8 mouse cellular contexts compared by ENCODE assay signal in the genomic region with DNA sequence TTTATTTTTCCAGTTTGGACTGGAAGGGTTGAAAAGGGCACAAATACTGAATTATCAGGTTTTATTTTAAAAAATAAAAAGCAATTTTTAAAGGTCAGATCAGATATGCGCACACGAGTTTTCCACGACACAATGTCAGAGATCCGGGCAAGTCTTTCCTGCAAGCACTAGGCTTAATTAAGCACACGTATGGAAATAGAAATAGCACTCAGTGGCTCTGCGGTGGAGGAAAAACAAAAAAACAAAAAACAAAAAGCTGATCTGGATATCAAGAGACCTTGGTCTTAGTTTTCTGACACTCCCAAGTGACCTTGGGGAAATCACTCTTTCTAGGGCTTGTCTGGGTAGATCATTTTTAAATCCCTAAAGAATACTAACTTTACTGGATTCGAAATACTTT. TPM values are rescaled to one million over a fixed set of nuclear protein-coding genes. Genes with fewer than 3 reads are reported as not detected.
DNase-seq lines count a peak whose midpoint lies in the region; ATAC-seq lines count a peak whose summit lies in the region.

No protein-coding gene starts in this region.

- H3K27me3 ChIP-seq in erythroblast, embryonic 14.5 days (ENCODE audit: control insufficient read depth) = no peaks in the 10 kb centered on the region
- H3K27me3 ChIP-seq in forebrain, embryonic 11.5 days (ENCODE audit: control insufficient read depth, insufficient read depth, low read length) = no peaks in the 10 kb centered on the region
- H3K27me3 ChIP-seq in liver, embryonic 12.5 days (replicated peaks) = no peaks in the 10 kb centered on the region

- H3K4me2 ChIP-seq in forebrain, embryonic 11.5 days (ENCODE audit: low read depth, low read length, severe bottlenecking) = peak overlapping the region; percentile 78
- peak overlapping the region; percentile 92 for H3K4me2 ChIP-seq in liver, embryonic 12.5 days

- H3K27ac ChIP-seq in forebrain, embryonic 11.5 days (ENCODE audit: low read depth, low read length) = peak overlapping the region; percentile 95; the same call in 1 of the 2 replicates
- peak overlapping the region; percentile 99 for H3K27ac ChIP-seq in liver, embryonic 12.5 days

- H3K9me3 ChIP-seq in erythroblast, embryonic 14.5 days (ENCODE audit: control insufficient read depth, low read length) = no peaks in the 10 kb centered on the region
- H3K9me3 ChIP-seq in forebrain, embryonic 11.5 days (ENCODE audit: control insufficient read depth, low read length) = no peaks in the 10 kb centered on the region
- no peaks in the 10 kb centered on the region for H3K9me3 ChIP-seq in liver, embryonic 12.5 days (replicated peaks)

- peaks cover 33% of the 10 kb centered on the region for H3K36me3 ChIP-seq in erythroblast, embryonic 14.5 days (ENCODE audit: control insufficient read depth)
- H3K36me3 ChIP-seq in forebrain, embryonic 11.5 days (ENCODE audit: control insufficient read depth, insufficient read depth, low read length) = no peaks in the 10 kb centered on the region
- peaks cover 15% of the 10 kb centered on the region for H3K36me3 ChIP-seq in liver, embryonic 12.5 days

- under 1% methylated on average over 7 of the region's 7 CpGs for WGBS in forebrain, embryonic 11.5 days
- 1% methylated on average over 7 of the region's 7 CpGs for WGBS in liver, embryonic 12.5 days (ENCODE audit: insufficient replicate concordance)

- ATAC-seq in erythroblast, adult 5-6 weeks (replicated peaks; ENCODE audit: low FRiP score, poor library complexity, severe bottlenecking) = no peak
- no peak for ATAC-seq in forebrain, embryonic 11.5 days (replicated peaks; ENCODE audit: low FRiP score)
- ATAC-seq in liver, embryonic 12.5 days = no peak

- peaks cover 71% of the 10 kb centered on the region for H3K4me1 ChIP-seq in erythroblast, embryonic 14.5 days (ENCODE audit: control insufficient read depth)
- no peaks in the 10 kb centered on the region; the same call in 1 of the 2 replicates for H3K4me1 ChIP-seq in forebrain, embryonic 11.5 days (replicated peaks; ENCODE audit: control insufficient read depth, insufficient read depth, low read length)
- peaks cover 51% of the 10 kb centered on the region for H3K4me1 ChIP-seq in liver, embryonic 12.5 days

- H3K9ac ChIP-seq in forebrain, embryonic 11.5 days (ENCODE audit: low read length) = peak overlapping the region; percentile 100
- peak overlapping the region; percentile 100 for H3K9ac ChIP-seq in liver, embryonic 12.5 days

- peak; percentile 26 for DNase-seq in 3T3-L1 (ENCODE audit: low read depth, low spot score)
- no peak for DNase-seq in forebrain, embryonic 11.5 days (ENCODE audit: low spot score)
- no peak for DNase-seq in right cerebral cortex, postnatal 10 days (ENCODE audit: low spot score in 2 of 2)
- DNase-seq in layer of hippocampus, adult 9-10 months (ENCODE audit: low spot score) = no peak
- no peak for DNase-seq in thymus, postnatal 36 days

- peak overlapping the region; percentile 91 for H3K4me3 ChIP-seq in erythroblast, embryonic 14.5 days (replicated peaks)
- H3K4me3 ChIP-seq in forebrain, embryonic 11.5 days (ENCODE audit: low read depth, low read length) = peak overlapping the region; percentile 98
- H3K4me3 ChIP-seq in liver, embryonic 12.5 days = peak overlapping the region; percentile 99

RNA-seq across cellular contexts. Expression of gene Eif3a, which starts 1.0 kb away (rescaled TPM):
- 5.8 and 7.7 TPM in 2 replicates for polyA plus RNA-seq in erythroblast, embryonic 14.5 days (2012)
- total RNA-seq in erythroblast, adult 5-6 weeks (2015; ENCODE audit: low replicate concordance) = 63.8 and 94.0 TPM in 2 replicates
- 68.9 and 152 TPM in 2 replicates for total RNA-seq in erythroblast, adult 5-6 weeks (2017; ENCODE audit: low replicate concordance)
- 178 and 179 TPM in 2 replicates for polyA plus RNA-seq in forebrain, embryonic 11.5 days (2014; fragmentation: Nextera tagmentation; extraction: Ambion mirVana)
- polyA plus RNA-seq in liver, embryonic 12.5 days (2016; fragmentation: Nextera tagmentation; extraction: Ambion mirVana) = 131 and 132 TPM in 2 replicates

RNA-seq across cellular contexts. Expression of gene Fam45a, which starts 21.9 kb away (rescaled TPM):
- polyA plus RNA-seq in erythroblast, embryonic 14.5 days (2012) = 0.20 and 0.44 TPM in 2 replicates
- total RNA-seq in erythroblast, adult 5-6 weeks (2015; ENCODE audit: low replicate concordance) = 11.7 and 15.5 TPM in 2 replicates
- total RNA-seq in erythroblast, adult 5-6 weeks (2017; ENCODE audit: low replicate concordance) = 6.6 and 14.0 TPM in 2 replicates
- 37.1 and 41.2 TPM in 2 replicates for polyA plus RNA-seq in forebrain, embryonic 11.5 days (2014; fragmentation: Nextera tagmentation; extraction: Ambion mirVana)
- polyA plus RNA-seq in liver, embryonic 12.5 days (2016; fragmentation: Nextera tagmentation; extraction: Ambion mirVana) = 25.4 and 25.7 TPM in 2 replicates

RNA-seq across cellular contexts. Expression of gene Nanos1, which starts 33.7 kb away (rescaled TPM):
- polyA plus RNA-seq in erythroblast, embryonic 14.5 days (2012) = 0.60 and 0.95 TPM in 2 replicates
- 0.58 and 1.7 TPM in 2 replicates for total RNA-seq in erythroblast, adult 5-6 weeks (2015; ENCODE audit: low replicate concordance)
- total RNA-seq in erythroblast, adult 5-6 weeks (2017; ENCODE audit: low replicate concordance) = 1.6 and 2.9 TPM in 2 replicates
- 4.3 and 4.7 TPM in 2 replicates for polyA plus RNA-seq in forebrain, embryonic 11.5 days (2014; fragmentation: Nextera tagmentation; extraction: Ambion mirVana)
- polyA plus RNA-seq in liver, embryonic 12.5 days (2016; fragmentation: Nextera tagmentation; extraction: Ambion mirVana) = 1.3 and 1.6 TPM in 2 replicates

Comparison
In these comparisons a context has a peak if more than half of its experiments do, and no peak if none do; other contexts are left out.
1. RNA of gene Eif3a, which starts 1.0 kb away (polyA plus RNA-seq): 178 to 179 TPM in forebrain, embryonic 11.5 days and 131 to 132 TPM in liver, embryonic 12.5 days; 5.8 to 7.7 TPM in erythroblast, embryonic 14.5 days; every median in the first group is over 10 times any median in the second.
2. RNA of gene Fam45a, which starts 21.9 kb away (polyA plus RNA-seq): 37.1 to 41.2 TPM in forebrain, embryonic 11.5 days and 25.4 to 25.7 TPM in liver, embryonic 12.5 days; 0.20 to 0.44 TPM in erythroblast, embryonic 14.5 days; every median in the first group is over 10 times any median in the second.
3. Peak in every context shown above with its lines, with median percentiles within 50 percentile points of each other: H3K4me3 ChIP-seq.